Mouse (Mus musculus) fat pad, adult 2 months (tissue): Measurements from ENCODE around the gene Atf6b.
A peak's percentile ranks its signal among the peaks of the same experiment; 100 is the strongest.

Experiments
- DNase-seq: peaks from one replicate; pipeline ENCODE4 v3.0.0-alpha.2; 2011; ENCODE audit warnings: low read depth, low spot score; ENCODE audit errors: extremely low read depth

Atf6b gene

DNA sequence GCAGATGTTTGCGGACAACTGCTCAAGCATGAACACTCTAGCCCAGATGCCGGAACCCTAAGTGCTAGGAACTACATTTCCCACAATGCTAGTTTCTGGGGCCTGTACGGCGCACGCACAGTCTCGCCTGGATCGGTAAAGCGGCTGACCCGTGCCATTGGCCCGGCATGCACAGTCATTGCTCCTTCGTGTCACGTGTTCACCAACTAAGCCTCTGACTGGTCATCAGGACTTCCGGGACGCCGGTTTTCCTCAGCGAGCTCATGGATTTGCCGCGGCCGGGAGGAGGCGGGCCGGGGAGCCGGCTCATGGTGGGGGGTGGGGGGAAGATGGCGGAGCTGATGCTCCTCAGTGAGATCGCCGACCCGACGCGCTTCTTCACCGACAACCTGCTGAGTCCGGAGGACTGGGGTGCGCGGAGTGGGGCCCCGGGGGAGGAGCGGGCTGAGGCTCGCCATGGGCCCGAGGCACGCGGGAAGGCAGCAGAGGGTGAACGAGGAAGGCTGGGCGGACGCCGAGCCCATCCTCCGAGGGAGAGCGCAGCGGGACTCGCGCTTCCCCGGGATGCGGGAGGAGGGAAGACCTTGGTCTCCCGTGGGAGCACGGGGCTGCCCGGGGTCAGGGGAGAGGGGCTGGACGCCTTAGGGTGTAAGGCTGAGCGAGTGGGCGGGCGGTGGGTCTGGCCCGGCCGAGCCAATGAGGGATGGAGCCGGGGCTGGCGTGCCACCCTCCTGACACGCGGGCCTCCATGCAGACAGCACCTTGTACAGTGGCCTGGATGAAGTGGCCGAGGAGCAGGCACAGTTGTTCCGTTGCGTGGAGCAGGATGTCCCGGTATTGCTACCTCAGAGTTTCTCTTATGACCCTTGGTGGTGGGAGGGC, at the start of gene Atf6b:
Gene Atf6b, plus strand, starts transcription at position 241 of the 882 bp plus-strand sequence.
- DNase-seq, result peak; percentile 86

- no peak for DNase-seq
Observed at GRCm38 (mm10) chr17:34597566-34598095, 49.3 kb upstream of the Atf6b start, which contains the start of gene Ager. Ager (plus strand) TSS chr17:34597862.

- DNase-seq, result no peak
Observed at GRCm38 (mm10) chr17:34599891-34600290, 47.1 kb upstream of the Atf6b start.

GRCm38 (mm10) chr17:34601796-34602195, 45.1 kb upstream of the Atf6b start:
- DNase-seq, result no peak

GRCm38 (mm10) chr17:34603375-34604060, 43.4 kb upstream of the Atf6b start, which contains the start of gene Rnf5:
Rnf5 (minus strand) TSS chr17:34603690.
- DNase-seq, result peak; percentile 100

GRCm38 (mm10) chr17:34604061-34604508, 42.9 kb upstream of the Atf6b start, which contains the start of gene Agpat1:
Agpat1 (plus strand) TSS chr17:34604262.
- DNase-seq, result peak; percentile 91

GRCm38 (mm10) chr17:34604511-34605237, 42.3 kb upstream of the Atf6b start:
- DNase-seq, result no peak

DNA sequence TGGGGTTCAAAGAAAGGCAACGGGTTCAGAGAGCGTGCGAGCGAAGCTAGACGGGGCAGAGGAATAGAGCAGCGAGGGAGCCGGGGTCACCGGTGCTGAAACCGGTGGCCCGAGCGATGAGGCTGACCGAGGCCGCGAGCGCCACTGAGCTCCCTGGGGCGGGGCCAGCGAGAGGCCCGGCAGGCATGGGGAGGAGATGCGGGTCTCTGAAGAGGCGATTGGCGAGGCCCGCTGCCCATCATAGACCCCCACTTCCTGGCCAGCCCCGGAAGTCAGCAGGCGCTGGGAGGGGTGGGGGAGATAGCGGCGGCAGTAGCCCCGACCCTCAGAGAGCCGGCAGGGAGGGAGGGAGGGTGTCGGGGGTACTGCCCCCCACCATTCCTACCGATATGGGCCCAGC, 41.3 kb upstream of the Atf6b start:
- DNase-seq, result no peak

GRCm38 (mm10) chr17:34606186-34607039, 40.5 kb upstream of the Atf6b start:
- no peak for DNase-seq

GRCm38 (mm10) chr17:34607997-34608396, 38.9 kb upstream of the Atf6b start:
- DNase-seq, result no peak

GRCm38 (mm10) chr17:34611050-34611449, 35.9 kb upstream of the Atf6b start:
- no peak for DNase-seq

DNA sequence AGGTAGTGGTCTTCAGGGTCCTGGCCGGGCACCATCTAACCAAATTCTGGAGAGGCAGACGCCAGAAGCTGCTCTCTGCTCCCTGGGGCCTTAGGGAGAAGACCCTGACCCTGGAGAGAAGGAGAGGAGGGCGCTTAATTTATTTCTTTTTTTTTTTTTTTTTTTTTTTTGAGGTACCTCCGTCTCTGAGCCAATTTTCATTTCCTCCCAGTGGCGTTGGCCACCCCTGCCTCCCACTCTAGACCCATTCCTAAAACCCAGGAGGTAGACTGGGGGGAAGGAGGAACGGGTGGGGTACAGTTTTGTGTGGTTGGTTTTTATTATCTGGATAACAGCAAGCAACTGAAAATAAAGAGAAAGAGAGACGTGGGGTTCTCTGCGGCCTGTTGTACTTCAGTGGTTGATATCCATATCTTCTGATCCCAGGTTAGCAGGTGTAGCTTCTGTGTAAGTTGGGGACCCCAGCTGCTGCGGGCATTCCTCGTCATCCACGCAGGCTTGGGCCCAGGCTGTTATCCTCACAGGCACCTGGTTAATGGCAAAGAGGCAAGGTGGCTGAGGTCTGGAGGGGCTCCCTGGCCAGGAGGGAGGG, 33.8 kb upstream of the Atf6b start:
- DNase-seq, result no peak

GRCm38 (mm10) chr17:34613830-34614229, 33.1 kb upstream of the Atf6b start:
- DNase-seq, result no peak

GRCm38 (mm10) chr17:34615871-34616270, 31.1 kb upstream of the Atf6b start, which contains the start of gene Egfl8:
Egfl8 (minus strand) TSS chr17:34615971.
- no peak for DNase-seq

DNA sequence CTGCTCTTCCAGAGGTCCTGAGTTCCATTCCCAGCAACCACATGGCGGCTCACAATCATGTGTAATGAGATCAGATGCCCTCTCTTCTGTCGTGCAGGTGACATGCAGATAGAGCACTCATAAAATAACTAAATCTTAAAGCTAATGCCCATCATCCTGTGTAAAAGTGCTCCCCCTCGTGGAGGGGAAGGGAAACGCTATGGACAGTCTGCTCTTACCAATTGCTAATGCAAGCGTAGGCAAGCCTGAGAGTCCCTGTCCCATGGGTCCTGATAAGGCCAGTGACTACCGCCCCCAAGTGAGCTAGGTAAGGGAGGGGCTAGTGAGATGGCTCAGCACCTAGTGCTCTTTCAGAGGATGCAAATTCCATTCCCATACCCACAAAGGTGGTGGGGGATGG, 27.9 kb upstream of the Atf6b start:
- DNase-seq, result no peak

- DNase-seq, result no peak
Observed at GRCm38 (mm10) chr17:34621006-34621405, 25.9 kb upstream of the Atf6b start.

DNA sequence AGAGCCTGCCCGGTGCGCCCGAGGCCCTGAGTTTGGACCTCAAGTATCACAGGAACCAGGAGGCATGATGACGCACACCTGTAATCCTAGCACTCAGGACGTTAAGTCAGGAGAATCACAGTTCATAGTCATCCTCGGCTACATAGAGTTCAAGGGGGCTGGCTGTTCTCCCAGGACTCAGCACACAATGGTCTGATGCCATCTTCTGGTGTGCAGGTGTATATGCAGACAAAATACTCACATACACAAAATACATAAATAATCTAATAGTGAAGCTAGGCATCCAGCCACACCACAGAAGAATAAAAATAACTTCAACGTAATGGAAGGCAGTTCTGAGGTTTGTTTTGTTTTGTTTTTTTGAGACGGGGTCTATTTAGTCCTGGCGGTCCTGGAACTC, 23.8 kb upstream of the Atf6b start:
- no peak for DNase-seq

- DNase-seq, result no peak
Observed at GRCm38 (mm10) chr17:34624981-34625380, 22.0 kb upstream of the Atf6b start.

GRCm38 (mm10) chr17:34626062-34626772, 20.7 kb upstream of the Atf6b start:
- no peak for DNase-seq
